32 mouse cellular contexts compared by ENCODE assay signal in genomic region chr12:112497731-112498130, GRCm38 (mm10). TPM values are rescaled to one million over a fixed set of nuclear protein-coding genes. Genes with fewer than 3 reads are reported as not detected.
DNase-seq lines count a peak whose midpoint lies in the region; ATAC-seq and TF ChIP-seq lines count a peak whose summit lies in the region.
"Had no signal": no experiment of that assay in that cellular context is flagged by ENCODE, and none has a peak within 500 bp of the region (broad histone marks: within the 10 kb centered on the region; RNA-seq: fewer than 3 reads in every experiment).

No protein-coding gene starts in this region.

- H3K9ac ChIP-seq in heart, postnatal 0 days (replicated peaks; ENCODE audit: low read depth, low read length) = no peak overlapping the region
- H3K9ac ChIP-seq in midbrain, postnatal 0 days (replicated peaks; ENCODE audit: low read length, poor library complexity, severe bottlenecking) = no peak overlapping the region
- no peak overlapping the region for H3K9ac ChIP-seq in midbrain, embryonic 11.5 days (ENCODE audit: low read length)
- H3K9ac ChIP-seq: embryonic facial prominence, embryonic 12.5 days; forebrain, postnatal 0 days; hindbrain, embryonic 15.5 days; intestine, embryonic 15.5 days; kidney, embryonic 15.5 days; liver, embryonic 13.5 days; lung, embryonic 15.5 days; midbrain, embryonic 15.5 days; neural tube, embryonic 13.5 days had no signal

- H3K9me3 ChIP-seq in heart, postnatal 0 days (replicated peaks; ENCODE audit: control insufficient read depth, low read length) = no peaks in the 10 kb centered on the region
- no peaks in the 10 kb centered on the region for H3K9me3 ChIP-seq in midbrain, postnatal 0 days (ENCODE audit: low read length)
- H3K9me3 ChIP-seq in midbrain, embryonic 11.5 days (ENCODE audit: control insufficient read depth, low read length) = no peaks in the 10 kb centered on the region
- H3K9me3 ChIP-seq: embryonic facial prominence, embryonic 12.5 days; hindbrain, embryonic 15.5 days; intestine, embryonic 15.5 days; kidney, embryonic 15.5 days; limb, embryonic 10.5 days; liver, embryonic 13.5 days; lung, embryonic 15.5 days; midbrain, embryonic 15.5 days; neural tube, embryonic 13.5 days had no signal

- TF ChIP-seq POLR2A in kidney, adult 2 months (IDR thresholded peaks at IDR 0.05; ENCODE audit: low read depth, low read length) = no peak

- no peak overlapping the region for H3K4me3 ChIP-seq in heart, postnatal 0 days (ENCODE audit: low read depth, low read length)
- no peak overlapping the region for H3K4me3 ChIP-seq in kidney, adult 2 months (ENCODE audit: insufficient read depth, low read depth, low read length)
- H3K4me3 ChIP-seq in midbrain, postnatal 0 days (ENCODE audit: low read depth, low read length) = no peak overlapping the region
- H3K4me3 ChIP-seq in midbrain, embryonic 11.5 days (ENCODE audit: low read depth, low read length) = no peak overlapping the region
- H3K4me3 ChIP-seq: embryonic facial prominence, embryonic 12.5 days; hindbrain, embryonic 15.5 days; intestine, embryonic 15.5 days; kidney, embryonic 15.5 days; limb, embryonic 10.5 days; liver, embryonic 13.5 days; lung, embryonic 15.5 days; midbrain, embryonic 15.5 days; myocyte; neural tube, embryonic 13.5 days had no signal

- H3K27ac ChIP-seq in heart, postnatal 0 days (ENCODE audit: low read depth) = no peak overlapping the region
- H3K27ac ChIP-seq in kidney, adult 2 months (ENCODE audit: insufficient read depth, low read depth, low read length) = no peak overlapping the region
- no peak overlapping the region for H3K27ac ChIP-seq in midbrain, postnatal 0 days (ENCODE audit: low read depth, low read length)
- H3K27ac ChIP-seq in midbrain, embryonic 11.5 days (ENCODE audit: low read depth, low read length) = no peak overlapping the region
- H3K27ac ChIP-seq: embryonic facial prominence, embryonic 12.5 days; hindbrain, embryonic 15.5 days; intestine, embryonic 15.5 days; kidney, embryonic 15.5 days; limb, embryonic 10.5 days; liver, embryonic 13.5 days; lung, embryonic 15.5 days; midbrain, embryonic 15.5 days; neural tube, embryonic 13.5 days had no signal

- H3K36me3 ChIP-seq in heart, postnatal 0 days (replicated peaks; ENCODE audit: control insufficient read depth, insufficient read depth, low read length) = no peaks in the 10 kb centered on the region
- no peaks in the 10 kb centered on the region for H3K36me3 ChIP-seq in kidney, adult 2 months (ENCODE audit: control insufficient read depth, insufficient read depth, low read length)
- H3K36me3 ChIP-seq in midbrain, postnatal 0 days (ENCODE audit: insufficient read depth, low read length) = no peaks in the 10 kb centered on the region
- H3K36me3 ChIP-seq in midbrain, embryonic 11.5 days (ENCODE audit: control insufficient read depth, insufficient read depth, low read length) = no peaks in the 10 kb centered on the region
- H3K36me3 ChIP-seq: embryonic facial prominence, embryonic 12.5 days; hindbrain, embryonic 15.5 days; intestine, embryonic 15.5 days; kidney, embryonic 15.5 days; limb, embryonic 10.5 days; liver, embryonic 13.5 days; lung, embryonic 15.5 days; midbrain, embryonic 15.5 days; neural tube, embryonic 13.5 days had no signal

- H3K4me1 ChIP-seq in heart, postnatal 0 days (ENCODE audit: control insufficient read depth, insufficient read depth) = peaks cover 1% of the 10 kb centered on the region; the same call in 1 of the 2 replicates
- no peaks in the 10 kb centered on the region for H3K4me1 ChIP-seq in kidney, adult 2 months (ENCODE audit: control insufficient read depth, insufficient read depth, low read length)
- no peaks in the 10 kb centered on the region for H3K4me1 ChIP-seq in midbrain, postnatal 0 days (ENCODE audit: insufficient read depth, low read length)
- peaks cover 5% of the 10 kb centered on the region; the same call in 1 of the 2 replicates for H3K4me1 ChIP-seq in midbrain, embryonic 11.5 days (ENCODE audit: control insufficient read depth, insufficient read depth, low read length)
- H3K4me1 ChIP-seq: kidney, embryonic 15.5 days; lung, embryonic 15.5 days had no signal

- TF ChIP-seq EP300 in heart, postnatal 0 days (IDR thresholded peaks at IDR 0.05; ENCODE audit: low read depth) = no peak

- H3K4me2 ChIP-seq in heart, postnatal 0 days (ENCODE audit: low read depth, low read length) = no peak overlapping the region
- H3K4me2 ChIP-seq in midbrain, postnatal 0 days (ENCODE audit: low read depth, low read length, poor library complexity, severe bottlenecking) = no peak overlapping the region
- H3K4me2 ChIP-seq in midbrain, embryonic 11.5 days = no peak overlapping the region
- H3K4me2 ChIP-seq: embryonic facial prominence, embryonic 12.5 days; hindbrain, embryonic 15.5 days; intestine, embryonic 15.5 days; kidney, embryonic 15.5 days; liver, embryonic 13.5 days; lung, embryonic 15.5 days; midbrain, embryonic 15.5 days; neural tube, embryonic 13.5 days had no signal

- TF ChIP-seq CTCF in heart, postnatal 0 days (IDR thresholded peaks at IDR 0.05; ENCODE audit: low read depth) = no peak
- TF ChIP-seq CTCF in kidney, adult 2 months (conservative IDR thresholded peaks at IDR 0.05; ENCODE audit: insufficient read depth, insufficient read length, low read depth, low read length) = 0 out of 2 replicates have a peak, but pooled peaks have one; percentile 6
- 0 out of 2 replicates have a peak, but pooled peaks have one; percentile 6 for TF ChIP-seq CTCF in midbrain, postnatal 0 days (IDR thresholded peaks at IDR 0.05)

- DNase-seq in heart, postnatal 0 days (ENCODE audit: low spot score) = no peak
- DNase-seq in heart, adult 9 months (ENCODE audit: low spot score in 2 of 2) = no peak
- no peak for DNase-seq in kidney, adult 2 months
- no peak for DNase-seq in kidney, postnatal 14 days
- no peak for DNase-seq in midbrain, postnatal 0 days (ENCODE audit: low spot score)
- no peak for DNase-seq in midbrain, embryonic 11.5 days (ENCODE audit: low spot score, missing footprints)
- DNase-seq in embryo, embryonic 11 days = no peak
- DNase-seq: adrenal gland, adult 8-10 months; B cell, adult 2 months; cerebellum, adult 11-12 months; cerebellum, postnatal 10 days; forebrain, postnatal 0 days; gastrocnemius, postnatal 36 days; kidney, postnatal 4 days; liver, embryonic 13.5 days; lung, postnatal 4 days; retina, postnatal 1 day; right cerebral cortex, postnatal 25 days; spleen, adult 18-20 months; thymus, postnatal 14 days had no signal

- peak; percentile 18; the same call in 1 of the 2 replicates for ATAC-seq in heart, postnatal 0 days (ENCODE audit: insufficient read depth, low read depth)
- no peak for ATAC-seq in midbrain, postnatal 0 days (ENCODE audit: low FRiP score)
- ATAC-seq in midbrain, embryonic 11.5 days (ENCODE audit: low FRiP score) = no peak
- ATAC-seq: activated CD4-positive, CD25-positive, alpha-beta regulatory T cell, adult 4 months; forebrain, postnatal 0 days; intestine, embryonic 15.5 days; midbrain, embryonic 15.5 days had no signal

- 47% methylated on average over 8 of the region's 8 CpGs for WGBS in heart, postnatal 0 days
- WGBS in kidney, adult 2 months = 84% methylated on average over 8 of the region's 8 CpGs
- 80% methylated on average over 8 of the region's 8 CpGs for WGBS in midbrain, postnatal 0 days
- 80% methylated on average over 8 of the region's 8 CpGs for WGBS in midbrain, embryonic 11.5 days

- H3K27me3 ChIP-seq in heart, postnatal 0 days (ENCODE audit: control insufficient read depth, insufficient read depth, low read length) = 0 out of 2 replicates have a peak, but pooled peaks cover 5% of the 10 kb centered on the region
- no peaks in the 10 kb centered on the region for H3K27me3 ChIP-seq in kidney, adult 2 months (replicated peaks; ENCODE audit: control insufficient read depth, insufficient read depth, low read length)
- H3K27me3 ChIP-seq in midbrain, postnatal 0 days (ENCODE audit: insufficient read depth, low read length) = 0 out of 2 replicates have a peak, but pooled peaks cover 4% of the 10 kb centered on the region
- H3K27me3 ChIP-seq in midbrain, embryonic 11.5 days (ENCODE audit: control insufficient read depth, insufficient read depth, low read length) = no peaks in the 10 kb centered on the region
- H3K27me3 ChIP-seq: hindbrain, embryonic 15.5 days; intestine, embryonic 15.5 days; liver, embryonic 13.5 days; lung, embryonic 15.5 days; midbrain, embryonic 15.5 days; neural tube, embryonic 13.5 days had no signal

RNA-seq across cellular contexts. Expression of gene A530016L24Rik, which starts 8.5 kb away (rescaled TPM):
- total RNA-seq in heart, postnatal 0 days (2014; rRNA removed; ENCODE audit: low replicate concordance) = 9.9 and 14.1 TPM in 2 replicates
- 6.0 and 6.9 TPM in 2 replicates for polyA plus RNA-seq in heart, postnatal 0 days (2015; fragmentation: Nextera tagmentation; extraction: Ambion mirVana)
- polyA plus RNA-seq in kidney, adult 2 months (2012; rRNA removed) = 11.4 and 16.2 TPM in 2 replicates
- total RNA-seq in midbrain, postnatal 0 days (2014; rRNA removed) = 0.05 TPM in 1 of 2 replicates, not detected in the other
- 0.05 TPM in 1 of 2 replicates, not detected in the other for polyA plus RNA-seq in midbrain, postnatal 0 days (2015; fragmentation: Nextera tagmentation; extraction: Ambion mirVana)
- polyA plus RNA-seq in midbrain, embryonic 11.5 days (2014; fragmentation: Nextera tagmentation; extraction: Ambion mirVana) = not detected in 2 replicates
- total RNA-seq: megakaryocyte-erythroid progenitor cell, adult 5-6 weeks had no signal
- polyA plus RNA-seq: activated CD4-positive, CD25-positive, alpha-beta regulatory T cell, adult 4 months; embryonic facial prominence, embryonic 12.5 days; forebrain, embryonic 11.5 days; forebrain, postnatal 0 days; limb, embryonic 10.5 days had no signal

RNA-seq across cellular contexts. Expression of gene Tmem179, which starts 18.8 kb away (rescaled TPM):
- total RNA-seq in heart, postnatal 0 days (2014; rRNA removed; ENCODE audit: low replicate concordance) = 0.85 TPM in 1 of 2 replicates, not detected in the other
- polyA plus RNA-seq in heart, postnatal 0 days (2015; fragmentation: Nextera tagmentation; extraction: Ambion mirVana) = 0.14 and 0.27 TPM in 2 replicates
- polyA plus RNA-seq in kidney, adult 2 months (2012; rRNA removed) = 0.45 and 1.0 TPM in 2 replicates
- 118 and 132 TPM in 2 replicates for total RNA-seq in midbrain, postnatal 0 days (2014; rRNA removed)
- polyA plus RNA-seq in midbrain, postnatal 0 days (2015; fragmentation: Nextera tagmentation; extraction: Ambion mirVana) = 124 and 126 TPM in 2 replicates
- 4.9 and 5.9 TPM in 2 replicates for polyA plus RNA-seq in midbrain, embryonic 11.5 days (2014; fragmentation: Nextera tagmentation; extraction: Ambion mirVana)
- total RNA-seq: gastrocnemius, postnatal 36 days; megakaryocyte-erythroid progenitor cell, adult 5-6 weeks had no signal
- polyA plus RNA-seq: activated CD4-positive, CD25-positive, alpha-beta regulatory T cell, adult 4 months; limb, embryonic 10.5 days had no signal

Comparison
In these comparisons a context has a peak if more than half of its experiments do, and no peak if none do; other contexts are left out.
1. RNA of gene Tmem179, which starts 18.8 kb away (polyA plus RNA-seq): 124 to 126 TPM in midbrain, postnatal 0 days; 4.9 to 5.9 TPM in midbrain, embryonic 11.5 days, 0.45 to 1.0 TPM in kidney, adult 2 months and 0.14 to 0.27 TPM in heart, postnatal 0 days; every median in the first group is over 10 times any median in the second.